ENCODE assay signal across 10 mouse cellular contexts in genomic region chr4:59753491-59754140, GRCm38 (mm10). TPM values are rescaled to one million over a fixed set of nuclear protein-coding genes. Genes with fewer than 3 reads are reported as not detected.
DNase-seq lines count a peak whose midpoint lies in the region; ATAC-seq and TF ChIP-seq lines count a peak whose summit lies in the region.
"Had no signal": no experiment of that assay in that cellular context is flagged by ENCODE, and none has a peak within 500 bp of the region (broad histone marks: within the 10 kb centered on the region; RNA-seq: fewer than 3 reads in every experiment).

No protein-coding gene starts in this region.

- H3K4me2 ChIP-seq in hindbrain, embryonic 15.5 days: no peak overlapping the region
- H3K4me2 ChIP-seq in hindbrain, embryonic 14.5 days (replicated peaks): no peak overlapping the region
- H3K4me2 ChIP-seq in lung, embryonic 14.5 days: no peak overlapping the region
- H3K4me2 ChIP-seq: forebrain, embryonic 12.5 days; hindbrain, embryonic 13.5 days had no signal

- no peaks in the 10 kb centered on the region for H3K9me3 ChIP-seq in hindbrain, embryonic 15.5 days
- no peaks in the 10 kb centered on the region for H3K9me3 ChIP-seq in hindbrain, embryonic 14.5 days (ENCODE audit: control insufficient read depth, low read length)
- no peaks in the 10 kb centered on the region for H3K9me3 ChIP-seq in lung, embryonic 14.5 days (ENCODE audit: low read depth, low read length)
- H3K9me3 ChIP-seq in embryonic facial prominence, embryonic 10.5 days: no peaks in the 10 kb centered on the region
- H3K9me3 ChIP-seq: forebrain, embryonic 12.5 days; hindbrain, embryonic 13.5 days had no signal

- ATAC-seq in hindbrain, embryonic 15.5 days (ENCODE audit: low FRiP score, low read depth): peak; percentile 43; the same call in 1 of the 2 replicates
- no peak for ATAC-seq in hindbrain, embryonic 14.5 days (ENCODE audit: low FRiP score)
- ATAC-seq in lung, embryonic 14.5 days (ENCODE audit: insufficient read depth): no peak
- ATAC-seq: liver, postnatal 0 days had no signal

- H3K9ac ChIP-seq in hindbrain, embryonic 15.5 days: no peak overlapping the region
- no peak overlapping the region for H3K9ac ChIP-seq in hindbrain, embryonic 14.5 days
- H3K9ac ChIP-seq in lung, embryonic 14.5 days: no peak overlapping the region
- H3K9ac ChIP-seq: forebrain, embryonic 12.5 days; hindbrain, embryonic 13.5 days; liver, postnatal 0 days had no signal

- no peak overlapping the region for H3K4me3 ChIP-seq in hindbrain, embryonic 15.5 days
- no peak overlapping the region for H3K4me3 ChIP-seq in hindbrain, embryonic 14.5 days (replicated peaks; ENCODE audit: low read length)
- no peak overlapping the region for H3K4me3 ChIP-seq in lung, embryonic 14.5 days (ENCODE audit: low read depth, low read length)
- H3K4me3 ChIP-seq in embryonic facial prominence, embryonic 10.5 days: no peak overlapping the region
- H3K4me3 ChIP-seq: forebrain, embryonic 12.5 days; hindbrain, embryonic 13.5 days had no signal

- WGBS in hindbrain, embryonic 15.5 days: 58% methylated on average over 13 of the region's 13 CpGs
- WGBS in hindbrain, embryonic 14.5 days: 64% methylated on average over 13 of the region's 13 CpGs
- WGBS in lung, embryonic 14.5 days: 48% methylated on average over 13 of the region's 13 CpGs
- WGBS in embryonic facial prominence, embryonic 10.5 days: 75% methylated on average over 13 of the region's 13 CpGs

- H3K27me3 ChIP-seq in hindbrain, embryonic 15.5 days: no peaks in the 10 kb centered on the region
- H3K27me3 ChIP-seq in hindbrain, embryonic 14.5 days (ENCODE audit: control insufficient read depth, insufficient read depth, low read length): no peaks in the 10 kb centered on the region
- no peaks in the 10 kb centered on the region for H3K27me3 ChIP-seq in lung, embryonic 14.5 days (ENCODE audit: insufficient read depth, low read length)
- no peaks in the 10 kb centered on the region for H3K27me3 ChIP-seq in embryonic facial prominence, embryonic 10.5 days (replicated peaks; ENCODE audit: low read depth, poor library complexity, severe bottlenecking)
- H3K27me3 ChIP-seq: forebrain, embryonic 12.5 days; hindbrain, embryonic 13.5 days had no signal

- no peak overlapping the region for H3K27ac ChIP-seq in hindbrain, embryonic 15.5 days (replicated peaks)
- no peak overlapping the region for H3K27ac ChIP-seq in hindbrain, embryonic 14.5 days
- H3K27ac ChIP-seq in lung, embryonic 14.5 days (ENCODE audit: low read depth): no peak overlapping the region
- H3K27ac ChIP-seq in embryonic facial prominence, embryonic 10.5 days (replicated peaks): no peak overlapping the region
- H3K27ac ChIP-seq: forebrain, embryonic 12.5 days; hindbrain, embryonic 13.5 days had no signal

- H3K4me1 ChIP-seq in hindbrain, embryonic 15.5 days (replicated peaks): peaks cover 10% of the 10 kb centered on the region; the same call in 1 of the 2 replicates
- H3K4me1 ChIP-seq in hindbrain, embryonic 14.5 days (replicated peaks; ENCODE audit: control insufficient read depth, insufficient read depth, low read length): no peaks in the 10 kb centered on the region
- peaks cover 12% of the 10 kb centered on the region; the same call in 1 of the 2 replicates for H3K4me1 ChIP-seq in lung, embryonic 14.5 days (ENCODE audit: insufficient read depth)
- 0 out of 2 replicates have a peak, but pooled peaks cover 8% of the 10 kb centered on the region for H3K4me1 ChIP-seq in embryonic facial prominence, embryonic 10.5 days
- H3K4me1 ChIP-seq: forebrain, embryonic 12.5 days had no signal

- DNase-seq in hindbrain, embryonic 14.5 days (ENCODE audit: low spot score): no peak
- DNase-seq in adipocyte (ENCODE audit: low spot score): peak; percentile 75
- DNase-seq in adrenal gland, postnatal 36 days: peak; percentile 61 to 66
- DNase-seq in lung, embryonic 14.5 days: peak; percentile 59
- no peak for DNase-seq in embryonic facial prominence, embryonic 10.5 days (ENCODE audit: low spot score)
- no peak for DNase-seq in left cerebral cortex, adult 11 months (ENCODE audit: low spot score)
- DNase-seq: liver, postnatal 0 days had no signal

- no peak for TF ChIP-seq CTCF in lung, embryonic 14.5 days (IDR thresholded peaks at IDR 0.05; ENCODE audit: low read depth)

- H3K36me3 ChIP-seq in hindbrain, embryonic 15.5 days: peaks cover 6% of the 10 kb centered on the region; the same call in 1 of the 2 replicates
- peaks cover 17% of the 10 kb centered on the region for H3K36me3 ChIP-seq in hindbrain, embryonic 14.5 days (replicated peaks; ENCODE audit: control insufficient read depth, insufficient read depth)
- H3K36me3 ChIP-seq in lung, embryonic 14.5 days (ENCODE audit: insufficient read depth): 0 out of 2 replicates have a peak, but pooled peaks cover 3% of the 10 kb centered on the region
- peaks cover 21% of the 10 kb centered on the region for H3K36me3 ChIP-seq in embryonic facial prominence, embryonic 10.5 days (replicated peaks)

RNA-seq across cellular contexts. Expression of gene Inip, which starts 47.8 kb away (rescaled TPM):
- polyA plus RNA-seq in hindbrain, embryonic 15.5 days (2015; fragmentation: Nextera tagmentation; extraction: Ambion mirVana): 53.3 and 53.8 TPM in 2 replicates
- 52.2 and 52.7 TPM in 2 replicates for polyA plus RNA-seq in hindbrain, embryonic 14.5 days (2014; fragmentation: Nextera tagmentation; extraction: Ambion mirVana)
- 10 to 100 TPM; 14.0 to 18.1 TPM for total RNA-seq in adrenal gland, postnatal 36 days (2021)
- 60.7 and 64.7 TPM in 2 replicates for polyA plus RNA-seq in lung, embryonic 14.5 days (2014; fragmentation: Nextera tagmentation; extraction: Ambion mirVana)
- polyA plus RNA-seq in embryonic facial prominence, embryonic 10.5 days (2016; fragmentation: Nextera tagmentation; extraction: Ambion mirVana): 91.2 and 92.7 TPM in 2 replicates

RNA-seq across cellular contexts. Expression of gene Snx30, which starts 52.0 kb away (rescaled TPM):
- 18.3 TPM in 2 replicates for polyA plus RNA-seq in hindbrain, embryonic 15.5 days (2015; fragmentation: Nextera tagmentation; extraction: Ambion mirVana)
- polyA plus RNA-seq in hindbrain, embryonic 14.5 days (2014; fragmentation: Nextera tagmentation; extraction: Ambion mirVana): 21.9 and 29.2 TPM in 2 replicates
- total RNA-seq in adrenal gland, postnatal 36 days (2021): 1 to 10 TPM; 5.7 to 6.0 TPM
- 9.8 and 10.6 TPM in 2 replicates for polyA plus RNA-seq in lung, embryonic 14.5 days (2014; fragmentation: Nextera tagmentation; extraction: Ambion mirVana)
- polyA plus RNA-seq in embryonic facial prominence, embryonic 10.5 days (2016; fragmentation: Nextera tagmentation; extraction: Ambion mirVana): 6.4 and 7.9 TPM in 2 replicates

Comparison
In these comparisons a context has a peak if more than half of its experiments do, and no peak if none do; other contexts are left out.
1. DNase-seq: peak in adipocyte (single experiment), adrenal gland, postnatal 36 days (2 of 2) and lung, embryonic 14.5 days (single experiment); none in hindbrain, embryonic 14.5 days (single experiment), embryonic facial prominence, embryonic 10.5 days (single experiment) and left cerebral cortex, adult 11 months (single experiment).